Mouse (Mus musculus) testis, postnatal 14 days (tissue): ENCODE results near the gene Slc12a8.

Experiments used
- DNase-seq: peaks from one replicate; pipeline ENCODE4 v3.0.0; 2021; ENCODE audit warnings: low spot score

Slc12a8 gene

GRCm38 (mm10) chr16:33612056-33612770, 95.1 kb downstream of the Slc12a8 start:
- no peak for DNase-seq

- DNase-seq = no peak
These were observed 98.9 kb downstream of the Slc12a8 start for GRCm38 (mm10) chr16:33615986-33616385.

- no peak for DNase-seq
These were observed 104.7 kb downstream of the Slc12a8 start for GRCm38 (mm10) chr16:33621836-33622235.

DNA sequence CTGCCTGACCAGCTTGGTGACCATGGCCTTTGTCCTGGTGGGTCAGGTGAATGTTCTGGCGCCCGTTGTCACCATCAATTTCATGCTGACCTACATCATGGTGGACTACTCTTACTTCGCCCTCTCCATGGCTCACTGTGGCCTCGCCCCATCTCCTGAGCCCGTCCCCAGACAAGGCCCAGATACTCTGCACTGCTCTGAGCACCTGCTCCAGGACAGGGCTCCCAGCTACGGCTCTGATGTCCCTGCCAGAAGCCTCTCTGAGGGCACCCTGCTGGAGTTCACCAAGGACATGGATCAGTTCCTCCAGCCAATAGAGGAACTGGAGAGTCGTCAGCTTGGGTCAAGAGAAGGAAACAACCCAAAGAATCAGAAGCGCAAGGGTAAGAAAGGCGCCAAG, 107.5 kb downstream of the Slc12a8 start:
- no peak for DNase-seq

- no peak for DNase-seq
These were observed 112.4 kb downstream of the Slc12a8 start for GRCm38 (mm10) chr16:33629539-33629938.

GRCm38 (mm10) chr16:33635836-33636595, 118.9 kb downstream of the Slc12a8 start:
- no peak for DNase-seq

GRCm38 (mm10) chr16:33641779-33642178, 124.7 kb downstream of the Slc12a8 start:
- no peak for DNase-seq

- DNase-seq = no peak
These were observed 136.0 kb downstream of the Slc12a8 start for GRCm38 (mm10) chr16:33653116-33653515.

- no peak for DNase-seq
These were observed 138.3 kb downstream of the Slc12a8 start for GRCm38 (mm10) chr16:33655443-33655842.

GRCm38 (mm10) chr16:33657191-33657590, 140.1 kb downstream of the Slc12a8 start:
- no peak for DNase-seq

DNA sequence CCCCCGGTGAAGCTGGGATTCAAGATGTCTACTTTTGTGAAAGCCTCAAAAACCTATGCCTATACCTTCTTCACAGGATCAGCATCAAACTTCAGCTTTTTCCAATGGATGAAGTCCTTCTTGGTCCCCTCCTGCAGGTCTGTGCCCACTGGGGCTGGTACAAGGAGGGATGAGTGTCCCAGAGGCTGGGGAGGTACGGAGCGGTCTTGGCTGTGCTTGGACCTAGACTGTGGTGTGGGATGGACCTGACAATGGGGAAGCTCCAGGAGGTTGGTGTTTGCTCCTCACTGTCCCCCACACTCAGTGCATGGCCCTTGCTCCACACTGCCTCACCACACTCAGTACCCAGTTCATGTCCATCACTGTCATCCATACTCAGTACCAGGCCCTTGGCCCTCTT, 141.0 kb downstream of the Slc12a8 start:
- DNase-seq = no peak

DNA sequence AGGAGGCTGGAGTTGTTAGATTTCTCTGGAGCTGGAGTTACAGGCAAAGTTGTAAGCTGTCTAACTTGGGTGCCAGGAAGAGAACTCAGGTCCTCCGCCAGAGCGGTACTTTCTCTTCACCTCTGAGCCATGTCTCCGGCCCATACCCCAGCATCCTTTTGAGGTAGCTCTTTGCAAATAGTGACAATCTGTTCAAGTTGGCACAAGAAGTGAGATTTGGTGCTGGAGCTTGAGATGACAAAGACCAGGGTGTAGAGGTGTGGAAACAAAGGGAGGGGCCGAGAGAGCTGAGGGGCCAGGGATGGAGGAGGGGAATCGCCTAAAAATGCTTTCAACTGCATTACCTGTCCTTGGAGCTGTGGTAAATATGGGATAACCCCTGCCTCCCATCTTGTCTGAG, 142.4 kb downstream of the Slc12a8 start:
- DNase-seq = no peak

DNA sequence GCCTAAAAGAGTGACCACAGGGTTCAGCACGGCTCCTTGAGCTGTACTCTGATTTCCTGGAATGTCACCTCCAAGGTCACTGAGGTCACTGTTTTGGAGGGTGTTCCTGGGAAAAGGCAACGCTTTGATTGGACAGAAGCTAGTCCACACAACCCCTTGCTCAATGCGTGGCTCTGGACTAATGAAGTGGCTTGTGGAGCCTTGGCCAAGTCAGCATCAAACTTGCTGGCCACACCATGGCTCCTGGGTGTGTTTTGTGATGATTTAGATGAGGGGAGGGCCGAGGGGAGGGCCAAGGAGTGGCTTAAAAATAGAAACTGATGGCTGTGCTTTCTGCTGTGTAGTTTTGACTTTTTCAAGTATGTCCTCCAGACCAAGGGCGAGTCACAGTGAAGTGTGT, 143.0 kb downstream of the Slc12a8 start:
- no peak for DNase-seq

- DNase-seq = no peak
These were observed 145.7 kb downstream of the Slc12a8 start for GRCm38 (mm10) chr16:33662841-33663240.

DNA sequence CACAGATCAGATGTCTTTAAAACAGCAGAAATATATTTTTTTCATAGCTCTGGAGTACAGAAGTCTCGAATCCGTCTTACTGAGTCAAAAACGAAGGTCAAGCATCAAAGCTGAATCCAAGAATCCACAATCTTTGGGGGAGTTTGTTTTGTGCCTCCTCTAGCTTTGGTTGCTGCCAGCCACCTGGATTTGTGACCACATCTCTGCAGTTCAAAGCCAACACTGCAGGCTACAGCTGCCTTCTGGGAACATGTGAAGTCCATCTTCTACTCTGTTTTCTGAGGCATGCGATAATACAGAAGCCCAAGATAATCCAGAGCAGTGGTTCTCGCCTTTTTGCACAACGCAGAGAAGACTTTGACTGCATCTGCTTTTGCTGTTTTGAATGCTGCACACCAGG, 149.1 kb downstream of the Slc12a8 start:
- no peak for DNase-seq

GRCm38 (mm10) chr16:33666985-33667538, 149.9 kb downstream of the Slc12a8 start:
- DNase-seq = no peak

- DNase-seq = no peak
These were observed 151.3 kb downstream of the Slc12a8 start for GRCm38 (mm10) chr16:33668448-33668847.

GRCm38 (mm10) chr16:33669072-33669471, 151.9 kb downstream of the Slc12a8 start:
- DNase-seq = no peak

- no peak for DNase-seq
These were observed 153.2 kb downstream of the Slc12a8 start for GRCm38 (mm10) chr16:33670340-33670739.

GRCm38 (mm10) chr16:33670933-33671332, 153.8 kb downstream of the Slc12a8 start:
- DNase-seq = no peak

- no peak for DNase-seq
These were observed 155.1 kb downstream of the Slc12a8 start for GRCm38 (mm10) chr16:33672188-33672587.

DNA sequence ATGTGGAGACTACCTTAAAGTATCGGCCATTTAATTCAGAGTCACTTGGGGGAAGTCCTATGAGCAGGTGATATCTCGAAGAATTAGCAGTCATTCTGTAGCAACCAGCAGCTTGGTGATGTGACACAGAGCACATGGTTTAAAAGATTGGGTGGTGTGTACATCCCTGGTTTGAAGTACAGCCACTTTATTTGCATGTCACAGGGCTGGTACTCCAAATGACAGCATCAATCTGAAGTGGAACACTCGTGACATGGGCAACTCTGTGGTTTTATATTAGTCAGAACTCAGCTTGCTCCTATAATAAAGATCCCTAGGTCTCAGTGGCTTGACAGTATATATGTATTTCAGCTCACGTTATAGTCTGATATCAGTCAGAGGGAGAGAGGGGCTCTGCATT, 155.5 kb downstream of the Slc12a8 start:
- no peak for DNase-seq

- no peak for DNase-seq
These were observed 156.5 kb downstream of the Slc12a8 start for GRCm38 (mm10) chr16:33673530-33674109.
